Mouse (Mus musculus) kidney, adult 11 months (tissue): ENCODE measurements around the gene Synpo2l.

Source experiments
- DNase-seq: peaks from one replicate; pipeline ENCODE4 v3.0.0; 2022

Gene Synpo2l

GRCm38 (mm10) chr14:20677906-20678305 lies 9.8 kb upstream of the Synpo2l start:
- DNase-seq: no peak

DNA sequence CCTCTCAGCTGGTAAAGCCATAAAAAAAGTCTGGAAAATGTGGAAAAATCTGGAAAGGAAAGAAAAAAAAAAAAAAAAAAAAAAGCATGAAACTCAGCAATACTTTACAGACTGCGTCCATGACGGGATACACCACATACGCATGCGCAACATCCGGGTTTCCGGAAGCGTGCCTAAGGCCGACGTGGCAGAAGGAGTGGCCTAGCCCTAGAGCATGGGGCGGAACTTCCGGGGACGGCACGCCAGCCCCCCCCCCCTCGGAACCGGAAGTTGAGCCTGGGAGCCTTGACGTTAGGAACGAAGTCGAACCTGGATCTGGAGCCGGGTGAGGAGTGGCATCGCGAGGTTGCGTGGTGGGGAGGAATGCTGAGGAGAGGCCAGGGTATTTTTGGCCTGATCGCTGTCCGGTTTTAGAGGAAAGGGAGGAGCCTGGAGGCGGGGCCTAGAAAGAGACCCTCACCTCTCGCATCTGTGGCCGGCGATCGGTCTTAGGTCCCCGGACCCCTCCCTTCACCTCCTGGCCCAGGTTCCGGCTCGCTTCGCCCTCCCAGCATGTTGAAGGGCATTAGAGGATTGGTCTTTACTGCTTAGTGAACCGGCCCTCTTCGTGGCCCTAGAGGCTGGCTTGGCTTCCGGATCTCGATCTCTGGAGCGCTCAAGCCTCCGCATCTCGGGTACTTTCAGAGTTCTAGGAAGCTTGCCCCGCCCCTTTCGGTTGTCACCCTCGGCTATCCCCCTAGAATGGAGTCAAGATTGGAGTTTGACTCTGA lies 6.1 kb upstream of the Synpo2l start, which contains the start of gene Sec24c:
Sec24c (plus strand) TSS at position 245 of the 770 bp plus-strand sequence.
- peak; percentile 94 for DNase-seq

- DNase-seq: peak; percentile 80
Observed at GRCm38 (mm10) chr14:20673735-20674063, 5.5 kb upstream of the Synpo2l start.

DNA sequence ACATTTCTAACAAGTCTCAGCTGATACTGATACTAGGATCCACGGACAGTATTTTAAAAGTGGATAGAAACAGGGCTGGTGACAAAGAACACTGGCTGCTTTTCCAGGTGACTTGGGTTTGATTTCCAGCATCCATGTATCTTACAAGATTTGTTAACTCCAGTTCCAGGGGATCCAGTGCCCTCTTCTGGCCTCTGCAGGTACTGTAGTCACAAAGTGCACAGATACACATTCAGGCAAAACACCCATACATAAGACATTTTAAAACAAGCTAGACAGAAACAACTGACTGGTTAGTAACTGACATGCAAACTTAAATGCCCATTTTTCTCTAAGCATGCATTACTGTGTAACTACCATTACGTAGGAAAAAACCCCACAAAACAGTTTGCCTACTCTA lies 4.8 kb upstream of the Synpo2l start:
- DNase-seq: peak; percentile 49

DNA sequence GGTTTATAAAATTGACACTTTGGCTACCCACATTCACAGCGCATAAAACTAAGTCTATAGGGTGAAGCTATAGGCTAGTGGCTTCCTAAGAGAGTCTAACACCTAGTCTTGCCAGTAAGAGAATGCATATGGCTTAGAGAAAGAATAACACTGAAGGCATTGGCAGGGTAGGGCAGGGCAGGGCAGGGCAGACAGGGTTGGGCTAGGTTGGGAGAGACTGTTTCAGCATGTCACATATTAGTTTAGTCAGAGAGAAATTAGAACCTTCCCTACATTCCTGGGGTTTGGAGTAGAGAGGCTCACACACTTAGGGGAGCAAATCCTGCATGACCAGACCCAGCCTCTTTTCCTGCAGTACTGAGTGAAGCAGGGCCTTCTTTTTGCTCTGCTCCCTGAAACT lies 685 bp downstream of the Synpo2l start:
- no peak for DNase-seq

GRCm38 (mm10) chr14:20664436-20664835 lies 3.7 kb downstream of the Synpo2l start:
- DNase-seq: no peak

DNA sequence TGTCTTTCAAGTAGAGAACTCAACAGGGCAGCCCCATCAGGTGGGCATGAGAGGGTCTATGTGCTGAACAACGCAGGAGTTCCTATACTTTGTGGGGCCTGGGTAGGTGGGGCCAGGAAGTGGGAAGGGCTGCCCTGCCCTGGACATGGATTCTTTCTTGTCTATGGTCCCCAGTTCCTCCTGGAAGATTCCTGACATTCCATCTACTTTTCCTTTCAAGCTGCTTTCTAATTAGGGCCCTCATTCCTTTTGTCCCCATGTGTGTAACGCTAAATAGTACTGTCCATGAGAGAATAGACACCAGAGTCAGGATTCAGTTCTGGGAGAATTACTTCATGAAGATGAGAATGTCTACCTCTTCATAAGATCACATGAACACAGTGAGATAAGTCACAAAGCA lies 4.6 kb downstream of the Synpo2l start:
- no peak for DNase-seq

DNA sequence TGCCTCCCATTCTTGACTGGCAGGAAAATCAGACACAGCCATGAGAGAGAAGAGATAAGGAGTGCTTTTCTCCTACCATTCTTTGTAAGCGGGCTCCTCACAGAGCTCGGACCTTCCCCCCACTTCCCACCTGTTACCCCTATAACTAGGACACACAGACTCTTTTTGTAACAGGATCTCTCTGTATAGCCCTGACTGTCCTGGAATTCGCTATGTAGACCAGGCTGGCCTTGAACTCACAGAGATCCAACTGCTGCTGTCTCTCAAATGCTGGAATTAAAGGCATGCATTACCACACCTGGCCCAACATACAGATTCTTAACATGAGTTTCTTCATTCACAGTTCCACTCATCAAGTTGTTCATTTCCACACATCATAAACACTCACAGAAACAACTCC lies 5.4 kb downstream of the Synpo2l start:
- DNase-seq: no peak

- DNase-seq: peak; percentile 65
Observed at GRCm38 (mm10) chr14:20661661-20662331, 6.4 kb downstream of the Synpo2l start.

DNA sequence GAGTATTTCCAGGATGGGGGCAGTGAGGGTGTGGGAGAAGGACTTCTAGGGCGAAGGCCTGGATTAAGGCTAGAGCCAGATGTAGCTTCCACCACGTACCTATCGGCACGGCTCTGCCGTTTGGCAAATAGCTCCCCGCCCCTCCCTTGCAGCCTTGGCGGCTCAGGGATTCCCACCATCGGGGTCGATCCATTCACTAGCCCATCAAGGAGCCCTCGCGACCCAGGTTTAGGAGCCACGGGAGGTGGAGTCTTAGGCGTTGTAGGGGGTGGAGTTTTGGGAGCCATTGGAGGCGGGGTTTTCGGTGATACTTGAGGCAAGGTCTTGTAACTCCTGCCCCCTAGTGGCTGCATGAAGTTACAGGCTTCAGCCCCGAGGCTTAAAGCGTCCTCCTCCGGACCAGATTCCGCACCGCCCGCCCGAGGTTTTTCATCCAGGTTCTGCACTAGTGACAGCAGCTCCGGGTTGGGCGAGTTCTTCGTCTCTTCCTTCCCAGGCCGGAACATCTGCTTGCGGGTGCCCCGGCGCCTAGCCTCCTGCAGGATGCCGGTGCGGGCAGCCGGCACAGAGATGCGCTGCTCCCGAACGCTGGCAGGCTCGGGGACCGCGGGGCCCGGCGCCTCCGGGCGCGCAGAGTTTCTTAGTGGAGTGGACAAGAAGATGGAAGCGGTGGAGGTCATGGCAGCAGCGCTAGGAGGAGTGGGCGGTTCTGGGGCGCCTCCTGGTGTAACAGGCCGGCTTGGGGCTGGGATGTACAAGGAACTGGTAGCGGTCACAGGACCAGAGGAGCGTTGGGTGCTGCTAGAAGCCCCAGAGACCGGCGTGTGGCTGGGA lies 7.1 kb downstream of the Synpo2l start:
- peak; percentile 95 for DNase-seq

GRCm38 (mm10) chr14:20659687-20660086 lies 8.5 kb downstream of the Synpo2l start:
- DNase-seq: no peak

GRCm38 (mm10) chr14:20658902-20659301 lies 9.3 kb downstream of the Synpo2l start:
- DNase-seq: no peak

- DNase-seq: no peak
Observed at GRCm38 (mm10) chr14:20658326-20658725, 9.8 kb downstream of the Synpo2l start.

DNA sequence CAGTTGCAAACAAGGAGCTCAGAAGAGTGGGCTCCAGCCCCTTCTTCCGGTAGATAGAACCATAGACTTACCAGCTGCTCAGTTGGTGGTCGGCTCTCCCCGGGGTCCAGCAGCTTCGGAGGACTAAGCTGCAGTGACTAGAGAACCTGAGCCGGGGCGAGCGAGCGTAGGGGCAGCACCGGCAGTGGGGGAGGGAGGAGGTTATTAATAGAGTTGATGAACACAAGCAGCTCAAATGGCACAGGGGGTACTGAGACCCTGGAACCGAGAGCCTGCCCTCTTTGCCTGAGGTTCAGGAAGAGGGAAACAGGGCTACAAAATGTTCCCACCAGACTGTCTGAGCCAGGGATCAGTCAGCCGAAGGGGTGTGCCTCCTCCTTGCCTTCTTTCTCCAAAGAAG lies 11.8 kb downstream of the Synpo2l start, which contains the start of gene Myoz1:
Myoz1 (minus strand) TSS at position 180 of the 400 bp plus-strand sequence.
- DNase-seq: no peak

DNA sequence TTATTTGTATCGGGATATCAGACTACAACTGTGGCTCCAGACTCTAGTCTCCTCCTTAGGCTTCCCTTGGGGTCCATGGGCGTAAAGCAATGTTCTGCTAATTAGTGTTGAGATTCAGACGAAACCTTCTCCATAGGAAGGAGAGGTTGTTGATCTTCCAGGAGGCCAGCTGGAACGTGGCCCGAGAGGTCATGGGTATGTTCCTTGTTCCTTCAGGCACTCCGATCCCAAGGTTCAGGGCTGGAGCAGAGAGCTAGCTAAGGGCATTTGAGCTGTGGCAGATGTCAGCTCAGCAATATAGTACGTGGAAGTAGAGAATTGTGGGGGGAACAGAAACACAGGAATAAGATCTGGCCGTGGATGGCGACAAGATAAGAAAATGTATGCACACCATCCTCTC lies 12.4 kb downstream of the Synpo2l start:
- no peak for DNase-seq

DNA sequence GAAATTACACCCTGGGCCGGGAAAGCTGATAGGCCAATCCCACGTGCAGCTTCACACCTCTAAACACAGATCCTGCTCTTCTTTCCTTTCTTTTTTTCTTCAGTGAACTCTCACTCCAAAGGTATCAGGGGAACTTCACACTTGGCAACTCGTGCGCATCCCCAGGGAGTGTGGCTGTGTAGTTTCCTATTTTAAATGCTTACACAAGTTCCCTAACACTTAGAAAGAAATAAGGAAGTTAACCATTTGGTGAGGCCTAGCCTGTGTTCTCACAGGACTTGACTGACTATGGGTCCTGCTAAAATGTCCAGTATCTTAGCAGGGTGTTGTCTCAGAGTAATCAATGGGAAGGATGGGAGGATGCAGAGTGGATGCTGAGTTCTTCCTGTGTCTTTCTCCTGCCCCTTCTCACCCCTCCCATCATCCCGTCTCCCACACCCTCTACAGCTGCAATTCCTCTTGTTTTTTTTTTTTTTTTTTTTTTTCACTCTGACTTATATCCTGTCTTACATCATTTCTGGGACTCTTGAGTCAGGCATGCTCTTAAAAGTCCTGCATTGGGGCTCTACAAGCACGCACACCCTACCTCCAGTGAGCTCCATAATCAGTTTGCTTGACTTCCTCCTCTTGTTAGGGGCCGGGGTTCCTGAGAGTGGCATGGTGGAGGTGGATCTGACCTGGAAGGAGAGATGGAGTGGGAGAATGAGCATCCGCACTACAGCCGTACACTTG lies 13.3 kb downstream of the Synpo2l start:
- DNase-seq: no peak

DNA sequence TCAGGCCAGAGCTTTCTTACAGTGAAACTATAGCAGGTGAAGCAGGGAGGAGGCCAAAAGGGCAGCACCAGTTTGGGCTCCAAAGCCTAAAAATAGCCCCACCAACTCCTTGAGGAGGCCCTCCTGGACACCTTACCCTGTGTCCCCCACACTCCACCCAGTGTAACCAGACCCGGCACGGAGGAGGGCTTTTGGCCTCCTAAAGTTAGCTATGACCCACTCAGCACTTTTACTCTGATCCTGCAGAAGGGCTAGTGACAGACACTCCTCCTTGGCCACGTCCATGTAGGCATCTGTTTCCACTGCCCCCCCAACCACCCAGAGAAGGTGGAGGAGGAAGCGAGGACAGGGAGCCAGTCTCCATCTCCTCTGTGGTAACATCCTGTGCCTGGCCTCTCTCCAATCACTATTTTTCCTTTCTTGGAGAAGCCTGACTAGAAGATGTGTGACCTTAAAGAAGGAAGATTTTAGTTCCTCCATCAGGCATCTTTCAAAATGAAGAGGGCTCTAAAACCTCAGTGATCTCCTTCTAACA lies 16.4 kb downstream of the Synpo2l start:
- DNase-seq: no peak

DNA sequence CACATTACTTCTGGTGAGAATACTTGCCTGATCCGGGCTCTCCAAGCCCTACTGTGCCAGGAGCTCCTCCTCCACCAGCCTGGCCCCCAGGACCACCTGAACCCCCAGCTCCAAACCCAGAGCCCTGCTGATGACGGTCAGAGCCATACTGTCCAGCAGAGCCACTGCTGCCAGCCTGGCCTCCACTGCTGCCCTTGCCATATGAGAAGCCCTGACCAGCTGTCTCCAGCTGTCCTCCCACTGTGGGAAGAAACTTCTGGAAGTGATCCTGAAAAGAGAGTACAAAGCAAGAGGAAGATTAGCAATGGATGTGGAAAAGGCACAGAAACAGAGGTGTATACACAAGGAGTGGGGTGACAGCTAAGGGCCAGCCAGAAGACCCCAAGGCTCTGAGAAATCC lies 17.2 kb downstream of the Synpo2l start:
- DNase-seq: no peak

GRCm38 (mm10) chr14:20646381-20646780 lies 21.8 kb downstream of the Synpo2l start:
- no peak for DNase-seq

DNA sequence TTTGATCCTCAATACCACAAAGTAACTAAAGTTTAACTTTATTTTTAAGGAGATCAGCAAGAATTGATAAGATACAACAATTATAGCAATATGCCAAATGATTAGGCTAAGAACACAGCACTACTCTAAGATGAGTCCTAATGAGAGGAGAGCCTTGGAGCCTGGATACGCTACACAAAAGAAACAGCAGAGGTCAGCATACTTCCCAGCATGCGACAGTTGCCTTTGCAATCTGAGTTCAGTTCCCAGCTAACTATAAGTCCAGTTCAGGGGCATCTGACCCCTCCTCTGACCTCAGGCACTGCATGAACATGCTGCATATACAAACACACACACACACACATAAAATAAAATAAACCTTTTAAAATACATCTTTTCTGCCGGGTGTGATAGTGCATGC lies 22.6 kb downstream of the Synpo2l start:
- no peak for DNase-seq

- DNase-seq: no peak
Observed at GRCm38 (mm10) chr14:20641438-20641875, 26.7 kb downstream of the Synpo2l start.

GRCm38 (mm10) chr14:20640644-20641437 lies 27.3 kb downstream of the Synpo2l start, which contains the start of gene Usp54:
Usp54 (minus strand) TSS chr14:20641063.
- DNase-seq: peak; percentile 96
